Mouse (Mus musculus) small intestine, adult 2 months (tissue): ENCODE data around the gene Nme2. TPM values are rescaled to one million over a fixed set of nuclear protein-coding genes. Genes with fewer than 3 reads are reported as not detected.
"Not testable (repeated sequence)": the region's sequence is repeated elsewhere in the genome, so short reads cannot be mapped to it uniquely, and the experiment has no call there.

ENCODE experiments used
- H3K27ac ChIP-seq: fragments of 200-500 bp; 2 replicates; pipeline ENCODE4 v1.5.1; 2012; ENCODE audit warnings: low read depth, low read length, control low read depth, inconsistent platforms; ENCODE audit not compliant: insufficient read depth
- H3K27me3 ChIP-seq: fragments of 200-500 bp; 2 replicates; pipeline ENCODE4 v1.6.1; 2012; ENCODE audit warnings: mild to moderate bottlenecking, moderate library complexity, low read length, inconsistent platforms; ENCODE audit not compliant: control insufficient read depth, insufficient read depth
- H3K36me3 ChIP-seq: fragments of 200-500 bp; 2 replicates; pipeline ENCODE4 v1.6.1; 2012; ENCODE audit warnings: mild to moderate bottlenecking, low read length, control low read depth, inconsistent platforms; ENCODE audit not compliant: control insufficient read depth, insufficient read depth
- H3K4me1 ChIP-seq: fragments of 200-500 bp; 2 replicates; pipeline ENCODE4 v1.6.1; 2012; ENCODE audit warnings: low read length, inconsistent platforms, mixed read lengths; ENCODE audit not compliant: control insufficient read depth, insufficient read depth, insufficient read length
- H3K4me3 ChIP-seq: fragments of 200-500 bp; 2 replicates; pipeline ENCODE4 v1.5.1; 2012; ENCODE audit warnings: low read depth, mild to moderate bottlenecking, control low read depth, inconsistent platforms, low read length, moderate library complexity
- CTCF ChIP-seq: fragments of 200-500 bp; IDR thresholded peaks from 2 replicates; pipeline ENCODE4 v1.5.1; 2012; ENCODE audit warnings: low read depth, mild to moderate bottlenecking, control low read depth, inconsistent platforms, low read length, moderate library complexity, mixed read lengths; ENCODE audit not compliant: insufficient replicate concordance, insufficient read length; ENCODE audit errors: extremely low read depth
- POLR2A ChIP-seq: fragments of 200-500 bp; IDR thresholded peaks from 2 replicates; pipeline ENCODE4 v1.6.1; 2012; ENCODE audit warnings: low read depth, mild to moderate bottlenecking, control low read depth, inconsistent platforms, low read length, moderate library complexity
- WGBS: fragments of 180-500 bp; shearing (Covaris S2); methylation state at CpG from one replicate; pipeline ENCODE4 v1.1.7; 2018; 5-methylcytosine and 5-hydroxymethylcytosine counted together
- polyA plus RNA-seq: library from polyadenylated mRNA; depleted of rRNA; stranded (reverse); fragments of >200 nt; gene quantifications from 2 replicates; pipeline ENCODE4 v1.2.3, GENCODE M21; 2012

The Nme2 gene
- polyA plus RNA-seq, 1 experiment = 114 TPM

- no peak overlapping the region for H3K27ac ChIP-seq
Observed at GRCm38 (mm10) chr11:93952376-93952775, 3.7 kb downstream of the Nme2 start.

GRCm38 (mm10) chr11:93950045-93950444, 6.0 kb downstream of the Nme2 start:
- TF ChIP-seq POLR2A (no peak), CTCF (no peak)
- no peaks in the 10 kb centered on the region for H3K27me3 ChIP-seq
- peaks cover 2% of the 10 kb centered on the region for H3K4me1 ChIP-seq
- no peak overlapping the region for H3K4me3 ChIP-seq
- 32% methylated on average over 1 of the region's 1 CpGs for WGBS
- H3K27ac ChIP-seq = no peak overlapping the region; the same call in 1 of the 2 replicates
- H3K36me3 ChIP-seq = peaks cover 20% of the 10 kb centered on the region

More at GRCm38 (mm10) chr11:93952376-93952775, 3.7 kb downstream of the Nme2 start:
- 78% methylated on average over 5 of the region's 5 CpGs for WGBS
- Histone ChIP-seq H3K4me3 (no peak overlapping the region), H3K4me1 (peaks cover 9% of the 10 kb centered on the region), H3K36me3 (peaks cover 16% of the 10 kb centered on the region), H3K27me3 (no peaks in the 10 kb centered on the region)
- TF ChIP-seq POLR2A (no peak), CTCF (no peak)

GRCm38 (mm10) chr11:93948887-93949567, 7.0 kb downstream of the Nme2 start:
- TF ChIP-seq POLR2A (no peak), CTCF (no peak)
- H3K27ac ChIP-seq = no peak overlapping the region
- no peak overlapping the region for H3K4me3 ChIP-seq
- 86% methylated on average over 9 of the region's 9 CpGs for WGBS
- H3K4me1 ChIP-seq = no peaks in the 10 kb centered on the region; the same call in 1 of the 2 replicates
- no peaks in the 10 kb centered on the region for H3K27me3 ChIP-seq
- peaks cover 20% of the 10 kb centered on the region for H3K36me3 ChIP-seq

- Histone ChIP-seq H3K4me3 (no peak overlapping the region), H3K4me1 (no peaks in the 10 kb centered on the region; the same call in 1 of the 2 replicates), H3K27ac (no peak overlapping the region), H3K27me3 (no peaks in the 10 kb centered on the region), H3K36me3 (peaks cover 8% of the 10 kb centered on the region)
- 81% methylated on average over 3 of the region's 3 CpGs for whole genome bisulfite sequencing
- TF ChIP-seq POLR2A (no peak), CTCF (no peak)
Observed at GRCm38 (mm10) chr11:93944986-93945385, 11.1 kb downstream of the Nme2 start.

- Histone ChIP-seq H3K4me1 (no peaks in the 10 kb centered on the region; the same call in 1 of the 2 replicates), H3K27ac (no peak overlapping the region), H3K4me3 (no peak overlapping the region), H3K36me3 (peaks cover 8% of the 10 kb centered on the region), H3K27me3 (no peaks in the 10 kb centered on the region)
- TF ChIP-seq CTCF (no peak), POLR2A (no peak)
- 18% methylated on average over 2 of the region's 2 CpGs for WGBS
Observed at GRCm38 (mm10) chr11:93940906-93941305, 15.2 kb downstream of the Nme2 start.

- no peaks in the 10 kb centered on the region for H3K4me1 ChIP-seq
- TF ChIP-seq POLR2A (no peak), CTCF (no peak)
- H3K27me3 ChIP-seq = no peaks in the 10 kb centered on the region
- H3K4me3 ChIP-seq = no peak overlapping the region
- peaks cover 44% of the 10 kb centered on the region for H3K36me3 ChIP-seq
- H3K27ac ChIP-seq = no peak overlapping the region
Observed at GRCm38 (mm10) chr11:93929106-93929505, 27.0 kb downstream of the Nme2 start.

GRCm38 (mm10) chr11:93915019-93915418, 41.0 kb downstream of the Nme2 start:
- 96% methylated on average over 2 of the region's 2 CpGs for WGBS

GRCm38 (mm10) chr11:93911603-93912002, 44.5 kb downstream of the Nme2 start:
- TF ChIP-seq POLR2A (no peak), CTCF (no peak)
- Histone ChIP-seq H3K36me3 (peaks cover 36% of the 10 kb centered on the region), H3K4me3 (no peak overlapping the region), H3K4me1 (0 out of 2 replicates have a peak, but pooled peaks cover 1% of the 10 kb centered on the region), H3K27ac (no peak overlapping the region), H3K27me3 (no peaks in the 10 kb centered on the region)
- 92% methylated on average over 3 of the region's 3 CpGs for WGBS

More at GRCm38 (mm10) chr11:93915019-93915418, 41.0 kb downstream of the Nme2 start:
- H3K4me1 ChIP-seq, H3K27ac ChIP-seq, H3K4me3 ChIP-seq, H3K27me3 ChIP-seq: not testable (repeated sequence)
- peaks cover 39% of the 10 kb centered on the region for H3K36me3 ChIP-seq
